Comparison of ENCODE assay signal across 23 mouse cellular contexts in genomic region chr5:81593396-81593995, GRCm38 (mm10).
DNase-seq lines count a peak whose midpoint lies in the region; ATAC-seq lines count a peak whose summit lies in the region.
"Had no signal": no experiment of that assay in that cellular context is flagged by ENCODE, and none has a peak within 500 bp of the region (broad histone marks: within the 10 kb centered on the region; RNA-seq: fewer than 3 reads in every experiment).

No protein-coding gene starts in this region.

- no peak overlapping the region for H3K27ac ChIP-seq in embryonic facial prominence, embryonic 14.5 days (replicated peaks; ENCODE audit: low read depth, low read length)
- no peak overlapping the region for H3K27ac ChIP-seq in embryonic facial prominence, embryonic 10.5 days (replicated peaks)
- no peak overlapping the region for H3K27ac ChIP-seq in hindbrain, embryonic 14.5 days
- H3K27ac ChIP-seq in hindbrain, embryonic 11.5 days (ENCODE audit: low read depth, low read length), result no peak overlapping the region
- no peak overlapping the region for H3K27ac ChIP-seq in lung, embryonic 16.5 days (ENCODE audit: low read length)
- H3K27ac ChIP-seq: embryonic facial prominence, embryonic 13.5 days; kidney, postnatal 0 days; stomach, embryonic 15.5 days had no signal

- 74% methylated on average over 1 of the region's 1 CpGs for WGBS in embryonic facial prominence, embryonic 14.5 days
- WGBS in embryonic facial prominence, embryonic 10.5 days, result 90% methylated on average over 1 of the region's 1 CpGs
- WGBS in hindbrain, embryonic 14.5 days, result 86% methylated on average over 1 of the region's 1 CpGs
- 94% methylated on average over 1 of the region's 1 CpGs for WGBS in hindbrain, embryonic 11.5 days
- 68% methylated on average over 1 of the region's 1 CpGs for WGBS in lung, embryonic 16.5 days

- peak; percentile 68 for DNase-seq in embryonic facial prominence, embryonic 14.5 days (ENCODE audit: low spot score)
- DNase-seq in embryonic facial prominence, embryonic 10.5 days (ENCODE audit: low spot score), result no peak
- DNase-seq in hindbrain, embryonic 14.5 days (ENCODE audit: low spot score), result no peak
- no peak for DNase-seq in hindbrain, embryonic 11.5 days (ENCODE audit: low spot score)
- DNase-seq in lung, postnatal 36 days, result no peak
- peak; percentile 60 for DNase-seq in R1 (ENCODE audit: low read depth, low spot score)
- DNase-seq: adrenal gland, postnatal 10 days; cerebellum, adult 2 months; cerebellum, postnatal 25 days; gastrocnemius, postnatal 14 days; heart, adult 11 months; kidney, adult 2 months; layer of hippocampus, adult 9-11 months; liver; liver, postnatal 0 days; thymus, postnatal 25 days had no signal

- no peaks in the 10 kb centered on the region for H3K9me3 ChIP-seq in embryonic facial prominence, embryonic 14.5 days (ENCODE audit: control insufficient read depth, low read length)
- H3K9me3 ChIP-seq in embryonic facial prominence, embryonic 10.5 days, result no peaks in the 10 kb centered on the region
- no peaks in the 10 kb centered on the region for H3K9me3 ChIP-seq in hindbrain, embryonic 14.5 days (ENCODE audit: control insufficient read depth, low read length)
- no peaks in the 10 kb centered on the region for H3K9me3 ChIP-seq in hindbrain, embryonic 11.5 days (ENCODE audit: control insufficient read depth, low read length)
- no peaks in the 10 kb centered on the region for H3K9me3 ChIP-seq in lung, embryonic 16.5 days (ENCODE audit: control insufficient read depth, low read length)
- H3K9me3 ChIP-seq: embryonic facial prominence, embryonic 13.5 days; stomach, embryonic 15.5 days had no signal

- no peak overlapping the region for H3K9ac ChIP-seq in embryonic facial prominence, embryonic 14.5 days (ENCODE audit: low read depth, low read length)
- H3K9ac ChIP-seq in hindbrain, embryonic 14.5 days, result no peak overlapping the region
- no peak overlapping the region for H3K9ac ChIP-seq in hindbrain, embryonic 11.5 days (ENCODE audit: low read depth, low read length)
- no peak overlapping the region for H3K9ac ChIP-seq in lung, embryonic 16.5 days (ENCODE audit: low read length)
- H3K9ac ChIP-seq: embryonic facial prominence, embryonic 13.5 days; liver, postnatal 0 days; stomach, embryonic 15.5 days had no signal

- ATAC-seq in embryonic facial prominence, embryonic 14.5 days (ENCODE audit: low read depth), result no peak
- 0 out of 2 replicates have a peak, but pooled peaks have one; percentile 53 for ATAC-seq in hindbrain, embryonic 14.5 days (ENCODE audit: low FRiP score)
- no peak for ATAC-seq in hindbrain, embryonic 11.5 days (ENCODE audit: low FRiP score)
- ATAC-seq in lung, embryonic 16.5 days (ENCODE audit: low read depth), result peak; percentile 81
- ATAC-seq: liver, postnatal 0 days; midbrain, embryonic 16.5 days had no signal

- H3K4me2 ChIP-seq in embryonic facial prominence, embryonic 14.5 days (ENCODE audit: low read depth, low read length), result no peak overlapping the region
- no peak overlapping the region for H3K4me2 ChIP-seq in hindbrain, embryonic 14.5 days (replicated peaks)
- no peak overlapping the region for H3K4me2 ChIP-seq in hindbrain, embryonic 11.5 days (replicated peaks; ENCODE audit: low read depth, low read length)
- no peak overlapping the region for H3K4me2 ChIP-seq in lung, embryonic 16.5 days (ENCODE audit: low read depth, low read length)
- H3K4me2 ChIP-seq: embryonic facial prominence, embryonic 13.5 days; heart, embryonic 11.5 days; stomach, embryonic 15.5 days had no signal

- no peaks in the 10 kb centered on the region for H3K36me3 ChIP-seq in embryonic facial prominence, embryonic 14.5 days (ENCODE audit: control insufficient read depth, insufficient read depth, low read length)
- no peaks in the 10 kb centered on the region for H3K36me3 ChIP-seq in embryonic facial prominence, embryonic 10.5 days (replicated peaks)
- no peaks in the 10 kb centered on the region for H3K36me3 ChIP-seq in hindbrain, embryonic 14.5 days (replicated peaks; ENCODE audit: control insufficient read depth, insufficient read depth)
- H3K36me3 ChIP-seq in hindbrain, embryonic 11.5 days (ENCODE audit: control insufficient read depth, insufficient read depth, low read length), result no peaks in the 10 kb centered on the region
- H3K36me3 ChIP-seq in lung, embryonic 16.5 days (ENCODE audit: control insufficient read depth, insufficient read depth, low read length), result no peaks in the 10 kb centered on the region
- H3K36me3 ChIP-seq: embryonic facial prominence, embryonic 13.5 days; stomach, embryonic 15.5 days had no signal

- H3K4me1 ChIP-seq in embryonic facial prominence, embryonic 14.5 days (ENCODE audit: control insufficient read depth, insufficient read depth, low read length), result 0 out of 2 replicates have a peak, but pooled peaks cover 5% of the 10 kb centered on the region
- H3K4me1 ChIP-seq in embryonic facial prominence, embryonic 10.5 days, result peaks cover 7% of the 10 kb centered on the region; the same call in 1 of the 2 replicates
- peaks cover 9% of the 10 kb centered on the region; the same call in 1 of the 2 replicates for H3K4me1 ChIP-seq in hindbrain, embryonic 14.5 days (replicated peaks; ENCODE audit: control insufficient read depth, insufficient read depth, low read length)
- no peaks in the 10 kb centered on the region for H3K4me1 ChIP-seq in hindbrain, embryonic 11.5 days (replicated peaks; ENCODE audit: control insufficient read depth, insufficient read depth, low read length)
- H3K4me1 ChIP-seq in lung, embryonic 16.5 days (replicated peaks; ENCODE audit: control insufficient read depth, insufficient read depth, low read length), result no peaks in the 10 kb centered on the region
- H3K4me1 ChIP-seq: megakaryocyte, embryonic 14.5 days; stomach, embryonic 15.5 days had no signal

- no peak overlapping the region for H3K4me3 ChIP-seq in embryonic facial prominence, embryonic 14.5 days (ENCODE audit: low read depth, low read length)
- no peak overlapping the region for H3K4me3 ChIP-seq in embryonic facial prominence, embryonic 10.5 days
- H3K4me3 ChIP-seq in hindbrain, embryonic 14.5 days (replicated peaks; ENCODE audit: low read length), result no peak overlapping the region
- no peak overlapping the region for H3K4me3 ChIP-seq in hindbrain, embryonic 11.5 days (ENCODE audit: low read depth, low read length)
- H3K4me3 ChIP-seq in lung, embryonic 16.5 days (ENCODE audit: low read length), result no peak overlapping the region
- H3K4me3 ChIP-seq: embryonic facial prominence, embryonic 13.5 days; megakaryocyte, embryonic 14.5 days; stomach, embryonic 15.5 days had no signal

- H3K27me3 ChIP-seq in embryonic facial prominence, embryonic 14.5 days (replicated peaks; ENCODE audit: control insufficient read depth, insufficient read depth, low read length), result no peaks in the 10 kb centered on the region
- no peaks in the 10 kb centered on the region for H3K27me3 ChIP-seq in embryonic facial prominence, embryonic 10.5 days (replicated peaks; ENCODE audit: low read depth, poor library complexity, severe bottlenecking)
- H3K27me3 ChIP-seq in hindbrain, embryonic 14.5 days (ENCODE audit: control insufficient read depth, insufficient read depth, low read length), result no peaks in the 10 kb centered on the region
- H3K27me3 ChIP-seq in hindbrain, embryonic 11.5 days (ENCODE audit: control insufficient read depth, insufficient read depth, low read length), result no peaks in the 10 kb centered on the region
- no peaks in the 10 kb centered on the region for H3K27me3 ChIP-seq in lung, embryonic 16.5 days (ENCODE audit: control insufficient read depth, insufficient read depth, low read depth, low read length)
- H3K27me3 ChIP-seq: embryonic facial prominence, embryonic 13.5 days; megakaryocyte, embryonic 14.5 days; stomach, embryonic 15.5 days had no signal

Comparison
In these comparisons a context has a peak if more than half of its experiments do, and no peak if none do; other contexts are left out.
1. ATAC-seq: peak in hindbrain, embryonic 14.5 days (single experiment) and lung, embryonic 16.5 days (single experiment); none in embryonic facial prominence, embryonic 14.5 days (single experiment) and hindbrain, embryonic 11.5 days (single experiment).
2. DNase-seq: peak in embryonic facial prominence, embryonic 14.5 days (single experiment) and R1 (single experiment); none in embryonic facial prominence, embryonic 10.5 days (single experiment), hindbrain, embryonic 14.5 days (single experiment), hindbrain, embryonic 11.5 days (single experiment) and lung, postnatal 36 days (single experiment).